Comparison of ENCODE assay signal across 8 mouse cellular contexts in genomic region chr9:62825791-62826393, GRCm38 (mm10). TPM values are rescaled to one million over a fixed set of nuclear protein-coding genes. Genes with fewer than 3 reads are reported as not detected.
DNase-seq lines count a peak whose midpoint lies in the region; ATAC-seq and TF ChIP-seq lines count a peak whose summit lies in the region.

No protein-coding gene starts in this region.

- no peaks in the 10 kb centered on the region for H3K9me3 ChIP-seq in forebrain, embryonic 10.5 days
- no peaks in the 10 kb centered on the region for H3K9me3 ChIP-seq in forebrain, embryonic 16.5 days (ENCODE audit: control insufficient read depth, low read length)
- H3K9me3 ChIP-seq in MEL (replicated peaks; ENCODE audit: insufficient read depth, low read length): no peaks in the 10 kb centered on the region
- no peaks in the 10 kb centered on the region for H3K9me3 ChIP-seq in hindbrain, embryonic 12.5 days (replicated peaks)
- H3K9me3 ChIP-seq in midbrain, embryonic 14.5 days (ENCODE audit: control insufficient read depth, low read length): no peaks in the 10 kb centered on the region

- ATAC-seq in forebrain, embryonic 16.5 days: no peak
- no peak for ATAC-seq in hindbrain, embryonic 12.5 days (ENCODE audit: low FRiP score)
- ATAC-seq in midbrain, embryonic 14.5 days (ENCODE audit: low FRiP score, low TSS enrichment): peak; percentile 28; the same call in 1 of the 2 replicates

- H3K4me3 ChIP-seq in forebrain, embryonic 10.5 days: peak overlapping the region; percentile 33
- H3K4me3 ChIP-seq in forebrain, embryonic 16.5 days (replicated peaks; ENCODE audit: low read length): no peak overlapping the region
- H3K4me3 ChIP-seq in MEL (ENCODE audit: control insufficient read depth in 1 of 2, insufficient read depth in 1 of 2, low read depth in 2 of 2, low read length in 2 of 2): peak overlapping the region; percentile 25 to 28
- H3K4me3 ChIP-seq in hindbrain, embryonic 12.5 days: no peak overlapping the region
- H3K4me3 ChIP-seq in midbrain, embryonic 14.5 days (replicated peaks; ENCODE audit: low read depth, low read length): no peak overlapping the region

- TF ChIP-seq EP300 in MEL (IDR thresholded peaks at IDR 0.05; ENCODE audit: low read depth in 1 of 2, low read length in 2 of 2): no peak

- TF ChIP-seq RAD21 in MEL (IDR thresholded peaks at IDR 0.05; ENCODE audit: low read depth, low read length): no peak

- H3K4me2 ChIP-seq in forebrain, embryonic 16.5 days (ENCODE audit: low read length): no peak overlapping the region
- H3K4me2 ChIP-seq in hindbrain, embryonic 12.5 days (replicated peaks): peak overlapping the region; percentile 24; the same call in 1 of the 2 replicates
- peak overlapping the region; percentile 13; the same call in 1 of the 2 replicates for H3K4me2 ChIP-seq in midbrain, embryonic 14.5 days (ENCODE audit: low read length)

- peak overlapping the region; percentile 88 for H3K27ac ChIP-seq in forebrain, embryonic 10.5 days
- no peak overlapping the region for H3K27ac ChIP-seq in forebrain, embryonic 16.5 days (ENCODE audit: low read length)
- peak overlapping the region; percentile 90 for H3K27ac ChIP-seq in MEL (ENCODE audit: control insufficient read depth, low read depth, low read length)
- H3K27ac ChIP-seq in hindbrain, embryonic 12.5 days: peak overlapping the region; percentile 68
- peak overlapping the region; percentile 55 for H3K27ac ChIP-seq in midbrain, embryonic 14.5 days (replicated peaks; ENCODE audit: low read depth, low read length)

- intact Hi-C loops in left cerebral cortex, postnatal 25 days (cut with DNase I): loop anchor here (2.0 kb wide), 1 partner anchor 541 kb away; no protein-coding TSS in a partner anchor
- intact Hi-C loops in gastrocnemius, postnatal 14 days (cut with DNase I; ENCODE audit: low total_unique reads): no loop called here

- H3K36me3 ChIP-seq in forebrain, embryonic 10.5 days (replicated peaks): no peaks in the 10 kb centered on the region
- H3K36me3 ChIP-seq in forebrain, embryonic 16.5 days (ENCODE audit: control insufficient read depth, insufficient read depth): no peaks in the 10 kb centered on the region
- peaks cover 0 to 15% of the 10 kb centered on the region in 2 experiments; a peak in 2 of 4 replicates for H3K36me3 ChIP-seq in MEL (ENCODE audit: control insufficient read depth in 1 of 2, insufficient read depth in 2 of 2, low read length in 2 of 2)
- no peaks in the 10 kb centered on the region for H3K36me3 ChIP-seq in hindbrain, embryonic 12.5 days
- H3K36me3 ChIP-seq in midbrain, embryonic 14.5 days (ENCODE audit: control insufficient read depth, insufficient read depth, low read length): no peaks in the 10 kb centered on the region

- peak; percentile 68 for DNase-seq in forebrain, embryonic 10.5 days (ENCODE audit: extremely low spot score, low spot score)
- peak; percentile 91 for DNase-seq in MEL (ENCODE audit: low read depth, low spot score)
- peak; percentile 51 for DNase-seq in midbrain, embryonic 14.5 days
- no peak for DNase-seq in left cerebral cortex, postnatal 25 days (ENCODE audit: low spot score in 2 of 2)
- DNase-seq in layer of hippocampus, adult 11-12 months (ENCODE audit: low spot score): no peak
- DNase-seq in gastrocnemius, postnatal 14 days: no peak

- H3K27me3 ChIP-seq in forebrain, embryonic 10.5 days (ENCODE audit: poor library complexity, severe bottlenecking): no peaks in the 10 kb centered on the region
- no peaks in the 10 kb centered on the region for H3K27me3 ChIP-seq in forebrain, embryonic 16.5 days (replicated peaks; ENCODE audit: control insufficient read depth, insufficient read depth, low read length)
- H3K27me3 ChIP-seq in MEL (ENCODE audit: control insufficient read depth in 1 of 2, insufficient read depth in 2 of 2, low read length in 2 of 2): no peaks in the 10 kb centered on the region
- peaks cover 3% of the 10 kb centered on the region; the same call in 1 of the 2 replicates for H3K27me3 ChIP-seq in hindbrain, embryonic 12.5 days
- no peaks in the 10 kb centered on the region for H3K27me3 ChIP-seq in midbrain, embryonic 14.5 days (ENCODE audit: control insufficient read depth, insufficient read depth, low read length)

- H3K79me2 ChIP-seq in MEL (ENCODE audit: control insufficient read depth, insufficient read depth, low read length, poor library complexity): no peaks in the 10 kb centered on the region; the same call in 1 of the 2 replicates

- WGBS in forebrain, embryonic 10.5 days: 6% methylated on average over 8 of the region's 9 CpGs
- 3% methylated on average over 9 of the region's 9 CpGs for WGBS in forebrain, embryonic 16.5 days
- WGBS in hindbrain, embryonic 12.5 days: 5% methylated on average over 9 of the region's 9 CpGs
- 6% methylated on average over 9 of the region's 9 CpGs for WGBS in midbrain, embryonic 14.5 days

- H3K9ac ChIP-seq in forebrain, embryonic 16.5 days (replicated peaks; ENCODE audit: low read depth, low read length): no peak overlapping the region
- peak overlapping the region; percentile 74 for H3K9ac ChIP-seq in MEL (ENCODE audit: control insufficient read depth, low read depth, low read length, poor library complexity, severe bottlenecking)
- no peak overlapping the region for H3K9ac ChIP-seq in hindbrain, embryonic 12.5 days
- no peak overlapping the region for H3K9ac ChIP-seq in midbrain, embryonic 14.5 days (replicated peaks; ENCODE audit: low read length)

- TF ChIP-seq CTCF in MEL (IDR thresholded peaks at IDR 0.05 in 2 of 3, conservative IDR thresholded peaks at IDR 0.05 in 1 of 3; ENCODE audit: control insufficient read depth in 1 of 3, insufficient read depth in 1 of 3, low read depth in 2 of 3, low read length in 3 of 3, poor library complexity in 1 of 3, severe bottlenecking in 1 of 3): no peak

- peak in 1 of 2 experiments; percentile 77; a peak in 3 of 4 replicates for TF ChIP-seq POLR2A in MEL (IDR thresholded peaks at IDR 0.05; ENCODE audit: control insufficient read depth in 1 of 2, insufficient read depth in 1 of 2, low read depth in 1 of 2, low read length in 2 of 2, poor library complexity in 1 of 2)

- H3K4me1 ChIP-seq in forebrain, embryonic 10.5 days: peaks cover 48% of the 10 kb centered on the region
- H3K4me1 ChIP-seq in forebrain, embryonic 16.5 days (replicated peaks; ENCODE audit: control insufficient read depth, insufficient read depth, low read length): peaks cover 4% of the 10 kb centered on the region; the same call in 1 of the 2 replicates
- H3K4me1 ChIP-seq in MEL (ENCODE audit: control insufficient read depth in 1 of 2, insufficient read depth in 2 of 2, low read length in 2 of 2): peaks cover 8 to 22% of the 10 kb centered on the region in 2 experiments
- H3K4me1 ChIP-seq in hindbrain, embryonic 12.5 days: peaks cover 24% of the 10 kb centered on the region
- H3K4me1 ChIP-seq in midbrain, embryonic 14.5 days (ENCODE audit: control insufficient read depth, insufficient read depth, low read length): peaks cover 15% of the 10 kb centered on the region

TF ChIP-seq in MEL, 35 proteins besides CTCF, POLR2A, EP300 and RAD21 (continues in another document):
- peak; percentile 79 for TF ChIP-seq TBP (IDR thresholded peaks at IDR 0.05; ENCODE audit: low read depth, low read length)
- no peak for TF ChIP-seq GATA1 (IDR thresholded peaks at IDR 0.05; ENCODE audit: low read depth, low read length)
- TF ChIP-seq BHLHE40 (IDR thresholded peaks at IDR 0.05; ENCODE audit: borderline replicate concordance, low read depth, low read length): peak; percentile 23; the same call in 1 of the 2 replicates
- TF ChIP-seq SIN3A (IDR thresholded peaks at IDR 0.05; ENCODE audit: low read length): peak; percentile 65
- TF ChIP-seq MXI1 (IDR thresholded peaks at IDR 0.05; ENCODE audit: low read depth, low read length): peak; percentile 54
- peak; percentile 43 for TF ChIP-seq ETS1 (IDR thresholded peaks at IDR 0.05; ENCODE audit: low read depth, low read length)
- peak; percentile 51 for TF ChIP-seq HCFC1 (IDR thresholded peaks at IDR 0.05; ENCODE audit: low read depth, low read length)

RNA-seq across cellular contexts. Expression of gene Cln6, which starts 12.7 kb away (rescaled TPM):
- 14.9 and 16.5 TPM in 2 replicates for polyA plus RNA-seq in forebrain, embryonic 10.5 days (2016; fragmentation: Nextera tagmentation; extraction: Ambion mirVana)
- polyA plus RNA-seq in forebrain, embryonic 16.5 days (2015; fragmentation: Nextera tagmentation; extraction: Ambion mirVana): 4.6 and 4.9 TPM in 2 replicates
- 26.5 and 29.4 TPM in 2 replicates for total RNA-seq in MEL (2012; rRNA removed)
- 10 to 100 TPM in 1 of 2 experiments, not detected in 1; 52.1 TPM for polyA plus RNA-seq in MEL (2012; ENCODE audit: insufficient read depth in 1 of 2, insufficient read length in 2 of 2, low read depth in 1 of 2, low replicate concordance in 2 of 2, missing spikeins in 1 of 2)
- 8.6 and 8.8 TPM in 2 replicates for polyA plus RNA-seq in hindbrain, embryonic 12.5 days (2016; fragmentation: Nextera tagmentation; extraction: Ambion mirVana)
- 3.1 and 5.2 TPM in 2 replicates for polyA plus RNA-seq in midbrain, embryonic 14.5 days (2014; fragmentation: Nextera tagmentation; extraction: Ambion mirVana)
- total RNA-seq in left cerebral cortex, postnatal 25 days (2021): 10 to 100 TPM in 1 of 2 experiments, 1 to 10 TPM in 1; 9.2 to 10.5 TPM
- total RNA-seq in gastrocnemius, postnatal 14 days (2021): 10 to 100 TPM; 10.3 to 10.6 TPM

RNA-seq across cellular contexts. Expression of gene Fem1b, which starts 14.2 kb away (rescaled TPM):
- 33.8 and 35.2 TPM in 2 replicates for polyA plus RNA-seq in forebrain, embryonic 10.5 days (2016; fragmentation: Nextera tagmentation; extraction: Ambion mirVana)
- 47.8 and 50.2 TPM in 2 replicates for polyA plus RNA-seq in forebrain, embryonic 16.5 days (2015; fragmentation: Nextera tagmentation; extraction: Ambion mirVana)
- total RNA-seq in MEL (2012; rRNA removed): 50.5 and 55.1 TPM in 2 replicates
- polyA plus RNA-seq in MEL (2012; ENCODE audit: insufficient read depth in 1 of 2, insufficient read length in 2 of 2, low read depth in 1 of 2, low replicate concordance in 2 of 2, missing spikeins in 1 of 2): 10 to 100 TPM; 38.2 to 99.4 TPM
- polyA plus RNA-seq in hindbrain, embryonic 12.5 days (2016; fragmentation: Nextera tagmentation; extraction: Ambion mirVana): 55.7 and 60.4 TPM in 2 replicates
- polyA plus RNA-seq in midbrain, embryonic 14.5 days (2014; fragmentation: Nextera tagmentation; extraction: Ambion mirVana): 71.5 and 103 TPM in 2 replicates
- 100 to 1,000 TPM; 103 to 115 TPM for total RNA-seq in left cerebral cortex, postnatal 25 days (2021)
- total RNA-seq in gastrocnemius, postnatal 14 days (2021): 10 to 100 TPM; 15.9 to 19.0 TPM

RNA-seq across cellular contexts. Expression of gene Calml4, which starts 32.0 kb away (rescaled TPM):
- 0.21 and 0.48 TPM in 2 replicates for polyA plus RNA-seq in forebrain, embryonic 10.5 days (2016; fragmentation: Nextera tagmentation; extraction: Ambion mirVana)
- 4.3 and 6.0 TPM in 2 replicates for polyA plus RNA-seq in forebrain, embryonic 16.5 days (2015; fragmentation: Nextera tagmentation; extraction: Ambion mirVana)
- total RNA-seq in MEL (2012; rRNA removed): 0.62 and 1.0 TPM in 2 replicates
- polyA plus RNA-seq in MEL (2012; ENCODE audit: insufficient read depth in 1 of 2, insufficient read length in 2 of 2, low read depth in 1 of 2, low replicate concordance in 2 of 2, missing spikeins in 1 of 2): 1 to 10 TPM in 1 of 2 experiments, not detected in 1; 4.6 TPM
- polyA plus RNA-seq in hindbrain, embryonic 12.5 days (2016; fragmentation: Nextera tagmentation; extraction: Ambion mirVana): 11.8 and 12.5 TPM in 2 replicates
- 7.1 TPM in 2 replicates for polyA plus RNA-seq in midbrain, embryonic 14.5 days (2014; fragmentation: Nextera tagmentation; extraction: Ambion mirVana)
- total RNA-seq in left cerebral cortex, postnatal 25 days (2021): 1 to 10 TPM; 1.4 to 2.7 TPM
- total RNA-seq in gastrocnemius, postnatal 14 days (2021): 1 to 10 TPM; 1.8 to 3.4 TPM

Comparison
In these comparisons a context has a peak if more than half of its experiments do, and no peak if none do; other contexts are left out.
1. H3K4me3 ChIP-seq: peak in forebrain, embryonic 10.5 days (single experiment) and MEL (2 of 2); none in forebrain, embryonic 16.5 days (single experiment), hindbrain, embryonic 12.5 days (single experiment) and midbrain, embryonic 14.5 days (single experiment).
2. DNase-seq: peak in forebrain, embryonic 10.5 days (single experiment), MEL (single experiment) and midbrain, embryonic 14.5 days (single experiment); none in left cerebral cortex, postnatal 25 days (0 of 2), layer of hippocampus, adult 11-12 months (single experiment) and gastrocnemius, postnatal 14 days (single experiment).